Mouse (Mus musculus): ENCODE measurements around the gene Hoxb5. TPM values are rescaled to one million over a fixed set of nuclear protein-coding genes. Genes with fewer than 3 reads are reported as not detected.

Hoxb5 gene
- total RNA-seq, 2 experiments from 2014 or later: 0.52 to 0.61 TPM

DNA sequence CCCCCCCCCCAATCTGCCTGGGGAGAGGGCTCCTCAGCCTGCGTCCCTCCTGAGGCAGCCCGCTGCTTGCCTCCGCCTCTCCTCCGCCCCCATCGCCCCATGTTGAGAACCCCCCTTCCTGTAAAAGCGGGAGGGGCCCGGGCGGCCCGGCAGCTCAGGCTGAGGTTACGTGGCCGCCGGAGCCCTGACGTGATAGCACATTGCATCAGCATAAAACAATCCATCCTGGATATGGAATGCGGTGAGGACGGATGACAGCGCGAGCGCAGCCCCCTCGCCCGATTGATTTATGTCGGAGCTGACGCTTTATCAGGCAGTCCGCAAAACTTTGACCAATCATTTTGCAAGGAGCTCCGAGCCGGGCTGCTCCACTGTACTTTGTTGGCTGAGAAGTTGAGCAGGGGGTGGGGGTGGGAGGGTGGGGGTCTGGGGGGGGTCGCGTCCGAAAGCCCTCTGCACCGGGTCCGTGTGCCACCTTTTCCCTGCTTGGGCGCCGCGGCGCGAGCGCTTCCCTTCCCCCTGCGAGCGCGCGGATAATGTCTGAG lies 32.1 kb upstream of the Hoxb5 start, which contains the start of gene Hoxb9:
Gene Hoxb9 (plus strand): TSS at position 462 of the 545 bp plus-strand sequence.
- intact Hi-C loops (cut with DNase I): no loop called here
- no peak for DNase-seq

DNA sequence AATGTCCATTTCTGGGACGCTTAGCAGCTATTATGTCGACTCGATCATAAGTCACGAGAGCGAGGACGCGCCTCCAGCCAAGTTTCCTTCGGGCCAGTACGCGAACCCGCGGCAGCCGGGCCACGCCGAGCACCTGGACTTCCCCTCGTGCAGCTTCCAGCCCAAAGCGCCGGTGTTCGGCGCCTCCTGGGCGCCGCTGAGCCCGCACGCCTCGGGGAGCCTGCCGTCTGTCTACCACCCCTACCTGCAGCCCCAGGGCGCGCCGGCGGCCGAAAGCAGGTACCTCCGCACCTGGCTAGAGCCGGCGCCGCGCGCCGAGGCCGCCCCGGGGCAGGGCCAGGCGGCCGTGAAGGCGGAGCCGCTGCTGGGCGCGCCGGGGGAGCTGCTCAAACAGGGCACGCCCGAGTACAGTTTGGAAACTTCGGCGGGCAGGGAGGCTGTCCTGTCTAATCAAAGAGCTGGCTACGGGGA lies 31.6 kb upstream of the Hoxb5 start:
- intact Hi-C loops (cut with DNase I): no loop called here
- no peak for DNase-seq

DNA sequence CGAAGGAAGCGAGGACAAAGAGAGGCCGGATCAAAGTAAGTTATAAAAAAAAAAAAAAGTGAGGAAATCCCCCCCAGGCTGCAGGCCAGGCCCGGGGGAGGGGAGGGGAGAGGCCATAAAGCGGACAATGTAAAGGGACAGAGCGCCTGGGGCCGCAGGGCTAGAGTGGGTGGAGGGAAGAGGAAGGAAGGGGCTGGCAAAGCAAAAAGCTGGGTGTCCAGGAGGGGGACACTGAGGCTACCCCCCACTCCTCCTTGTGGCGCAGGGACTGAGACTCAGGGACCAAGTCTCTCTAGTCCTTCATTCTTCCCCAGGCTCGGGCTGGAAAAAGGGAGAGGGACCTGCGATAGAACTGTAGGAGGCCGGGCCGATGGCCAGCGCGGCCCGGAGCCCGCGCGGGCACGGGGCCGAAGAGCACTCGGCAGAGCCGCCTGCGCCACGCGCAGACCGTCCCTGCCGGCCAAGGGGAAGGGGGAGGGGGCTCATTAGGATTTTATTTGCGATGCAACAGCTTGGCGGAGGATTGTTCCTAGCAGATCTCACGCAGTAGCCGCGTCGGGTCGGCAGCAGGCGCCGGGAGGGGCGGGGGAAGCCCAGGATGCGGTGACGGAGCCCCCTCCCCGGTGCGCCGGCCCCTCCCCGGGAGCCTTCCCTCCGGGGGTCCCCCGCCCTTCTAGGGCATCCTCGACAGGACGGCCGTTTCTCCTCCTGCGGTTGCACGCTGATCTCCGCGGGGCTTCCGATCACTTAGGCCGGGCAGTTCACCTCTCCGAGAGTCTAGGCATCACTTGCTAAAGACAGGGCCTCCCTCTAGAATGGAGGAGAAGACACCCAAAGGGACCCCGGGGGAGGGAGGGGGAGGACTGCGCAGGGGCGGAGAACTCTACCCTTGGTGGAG lies 30.9 kb upstream of the Hoxb5 start:
- intact Hi-C loops (cut with DNase I): no loop called here

DNA sequence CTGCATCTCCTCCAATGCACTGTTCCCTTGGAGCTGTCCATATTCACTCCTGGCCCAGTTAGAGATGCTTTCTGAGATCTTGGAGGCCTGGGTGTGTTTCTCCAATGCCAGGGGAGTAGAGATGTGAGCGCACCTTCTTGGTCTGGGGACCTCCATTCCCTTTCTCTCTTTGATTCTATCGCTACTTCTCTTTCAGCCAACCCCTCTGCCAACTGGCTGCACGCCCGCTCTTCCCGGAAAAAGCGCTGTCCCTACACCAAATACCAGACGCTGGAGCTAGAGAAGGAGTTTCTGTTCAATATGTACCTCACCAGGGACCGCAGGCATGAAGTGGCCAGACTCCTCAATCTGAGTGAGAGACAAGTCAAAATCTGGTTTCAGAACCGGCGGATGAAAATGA lies 28.7 kb upstream of the Hoxb5 start:
- DNase-seq: no peak
- intact Hi-C loops (cut with DNase I): no loop called here

More for the DNA sequence above, 30.9 kb upstream of the Hoxb5 start:
- no peak for DNase-seq

DNA sequence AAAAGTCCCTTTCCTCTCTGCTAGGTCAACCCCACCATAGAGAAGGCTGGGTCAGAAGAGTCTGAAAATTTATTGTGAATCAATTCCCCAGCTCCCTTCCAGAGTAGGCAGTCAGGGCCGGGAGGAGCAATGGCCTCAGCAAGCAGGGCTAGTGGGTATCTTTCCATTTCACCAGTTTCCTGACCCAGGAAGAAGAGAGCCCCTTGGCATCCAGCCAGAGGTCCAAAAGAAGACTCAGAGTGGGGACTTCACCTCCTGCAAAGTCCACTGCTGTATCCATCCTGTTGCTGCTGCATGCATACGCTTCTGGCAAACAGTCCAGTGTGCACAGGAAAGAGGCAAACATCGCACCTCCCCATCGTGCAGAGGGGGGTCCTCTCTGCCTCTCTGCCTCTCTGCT lies 27.2 kb upstream of the Hoxb5 start:
- DNase-seq: no peak
- intact Hi-C loops (cut with DNase I): loop anchor here (5.0 kb wide), 1 partner anchor 261 kb away; no protein-coding TSS in a partner anchor

DNA sequence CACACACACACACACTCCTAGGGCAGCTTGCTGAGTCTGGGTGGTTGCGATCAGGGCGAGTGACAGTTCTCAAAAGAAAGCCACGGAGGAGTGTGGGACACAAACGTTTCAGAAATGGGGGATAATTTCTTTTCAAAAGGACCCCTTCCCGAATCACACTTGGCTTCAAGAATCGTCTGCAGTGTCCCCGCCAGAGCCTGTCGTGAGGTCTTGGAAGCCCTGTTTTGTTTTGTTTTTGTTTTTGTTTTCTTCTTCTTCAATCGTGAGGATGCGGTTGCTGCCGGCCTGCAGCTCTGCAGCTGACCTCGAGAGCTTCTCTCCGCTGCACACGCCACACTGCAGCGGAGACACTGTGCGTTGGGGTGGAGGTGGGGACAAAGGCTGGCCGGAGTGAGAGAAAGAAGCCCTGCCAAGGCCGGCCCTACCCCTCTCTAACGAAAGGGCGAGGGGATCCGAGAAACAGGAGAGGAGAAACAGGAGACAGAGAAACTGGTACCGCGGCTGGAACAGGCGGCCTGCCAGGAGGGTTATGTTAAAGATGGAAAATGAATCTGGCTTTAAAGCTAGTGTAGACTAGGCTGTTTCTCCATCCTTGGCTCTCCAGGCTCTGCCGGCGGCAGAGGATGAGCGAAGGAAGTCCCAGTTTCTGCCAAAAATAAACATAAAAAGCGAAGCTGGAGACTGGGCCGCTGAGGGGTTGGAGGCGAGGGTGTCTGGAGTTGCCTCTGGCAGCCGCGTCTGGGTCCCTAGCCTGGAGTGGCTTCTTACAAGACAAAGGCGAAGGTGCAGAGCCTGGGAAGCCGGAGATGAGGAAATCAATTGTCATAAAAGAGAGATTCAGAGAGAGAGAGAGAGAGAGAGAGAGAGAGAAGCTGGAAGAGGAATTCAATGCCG lies 25.7 kb upstream of the Hoxb5 start:
- DNase-seq: no peak
- intact Hi-C loops (cut with DNase I): loop anchor here (2.0 to 5.0 kb wide), 3 partner anchors 260 to 343 kb away; no protein-coding TSS in a partner anchor

DNA sequence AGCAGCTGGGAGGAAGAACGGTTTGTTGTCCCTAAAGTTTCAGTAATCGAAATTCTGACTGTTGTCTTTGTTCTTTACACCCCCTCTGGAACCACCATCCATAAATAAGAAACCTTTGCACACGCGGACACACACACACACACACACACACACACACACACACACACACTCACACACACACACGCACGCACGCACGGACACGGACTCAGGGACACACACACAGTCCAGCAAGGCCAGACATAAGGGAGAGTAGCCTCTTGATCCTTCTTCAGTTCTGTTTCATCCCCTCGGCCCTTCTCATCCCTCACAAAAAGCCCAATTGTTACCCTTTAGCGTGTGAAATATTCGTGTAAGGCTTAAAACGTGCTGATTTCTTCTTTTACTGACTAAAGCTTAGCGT lies 24.8 kb upstream of the Hoxb5 start:
- intact Hi-C loops (cut with DNase I): loop anchor here (2.0 to 5.0 kb wide), 3 partner anchors 259 to 342 kb away; no protein-coding TSS in a partner anchor

DNA sequence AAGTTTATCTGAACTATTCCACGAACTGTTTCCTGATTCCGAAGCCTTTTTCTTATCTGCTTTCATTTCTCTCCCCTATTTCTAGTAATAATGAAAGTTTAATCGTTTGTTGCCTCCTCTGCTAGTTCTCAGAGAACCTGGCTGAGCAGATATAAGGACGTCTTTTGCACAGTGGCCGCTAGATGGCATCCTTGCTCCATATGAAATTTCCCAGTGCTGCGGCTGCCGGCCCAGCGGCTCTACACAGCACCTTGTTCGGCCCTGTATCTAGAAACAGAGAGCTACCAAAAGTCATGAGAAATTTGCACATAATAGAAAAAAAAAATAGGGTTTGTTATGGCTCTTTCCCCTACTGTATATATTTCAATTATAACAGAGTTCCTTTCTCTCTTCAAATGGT lies 24.4 kb upstream of the Hoxb5 start:
- peak; percentile 62 to 70 for DNase-seq
- intact Hi-C loops (cut with DNase I): loop anchor here (2.0 to 5.0 kb wide), 3 partner anchors 259 to 342 kb away; no protein-coding TSS in a partner anchor

More for the DNA sequence above, 24.8 kb upstream of the Hoxb5 start:
- no peak for DNase-seq

DNA sequence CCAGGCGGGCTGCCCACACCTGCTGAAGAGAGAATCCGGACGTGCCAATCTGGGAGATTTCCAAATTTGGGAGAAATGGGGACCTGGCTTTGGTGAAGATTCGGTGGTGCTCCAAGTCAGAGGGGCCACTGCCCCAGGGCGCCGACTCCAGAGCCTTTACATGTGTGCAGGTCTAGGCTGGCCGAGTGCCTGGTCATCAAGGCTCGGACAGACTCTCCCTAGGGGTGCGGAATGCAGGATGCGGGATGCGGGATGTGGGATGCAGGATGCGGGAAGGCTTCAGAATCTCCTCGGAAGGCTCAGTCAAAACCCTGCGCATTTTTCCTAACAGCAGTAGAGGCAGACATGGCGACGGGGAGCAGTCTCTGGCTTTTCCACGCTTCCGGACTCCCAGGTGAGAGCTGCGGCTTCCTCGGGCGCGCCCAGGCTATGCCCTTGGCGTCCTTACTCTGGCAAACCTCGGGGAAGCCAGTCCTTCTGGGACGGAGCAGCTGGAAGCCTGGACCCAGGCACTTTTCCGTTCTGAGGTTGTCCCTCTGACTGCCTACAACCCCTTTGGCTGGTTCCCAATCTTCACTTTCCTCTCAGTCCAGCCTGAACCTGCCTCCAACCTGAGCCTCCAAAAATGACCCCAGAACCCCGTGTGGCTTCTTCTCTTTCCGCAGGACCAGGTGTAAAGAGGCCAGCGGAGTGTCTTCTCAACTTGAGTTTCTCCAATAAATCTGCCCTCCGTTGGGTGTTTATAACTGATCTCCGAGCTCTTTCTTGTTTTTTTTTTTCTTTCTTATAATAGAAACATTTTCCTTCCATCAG lies 23.5 kb upstream of the Hoxb5 start:
- DNase-seq: no peak
- intact Hi-C loops (cut with DNase I): loop anchor here (2.0 to 5.0 kb wide), 4 partner anchors 258 to 583 kb away; no protein-coding TSS in a partner anchor

DNA sequence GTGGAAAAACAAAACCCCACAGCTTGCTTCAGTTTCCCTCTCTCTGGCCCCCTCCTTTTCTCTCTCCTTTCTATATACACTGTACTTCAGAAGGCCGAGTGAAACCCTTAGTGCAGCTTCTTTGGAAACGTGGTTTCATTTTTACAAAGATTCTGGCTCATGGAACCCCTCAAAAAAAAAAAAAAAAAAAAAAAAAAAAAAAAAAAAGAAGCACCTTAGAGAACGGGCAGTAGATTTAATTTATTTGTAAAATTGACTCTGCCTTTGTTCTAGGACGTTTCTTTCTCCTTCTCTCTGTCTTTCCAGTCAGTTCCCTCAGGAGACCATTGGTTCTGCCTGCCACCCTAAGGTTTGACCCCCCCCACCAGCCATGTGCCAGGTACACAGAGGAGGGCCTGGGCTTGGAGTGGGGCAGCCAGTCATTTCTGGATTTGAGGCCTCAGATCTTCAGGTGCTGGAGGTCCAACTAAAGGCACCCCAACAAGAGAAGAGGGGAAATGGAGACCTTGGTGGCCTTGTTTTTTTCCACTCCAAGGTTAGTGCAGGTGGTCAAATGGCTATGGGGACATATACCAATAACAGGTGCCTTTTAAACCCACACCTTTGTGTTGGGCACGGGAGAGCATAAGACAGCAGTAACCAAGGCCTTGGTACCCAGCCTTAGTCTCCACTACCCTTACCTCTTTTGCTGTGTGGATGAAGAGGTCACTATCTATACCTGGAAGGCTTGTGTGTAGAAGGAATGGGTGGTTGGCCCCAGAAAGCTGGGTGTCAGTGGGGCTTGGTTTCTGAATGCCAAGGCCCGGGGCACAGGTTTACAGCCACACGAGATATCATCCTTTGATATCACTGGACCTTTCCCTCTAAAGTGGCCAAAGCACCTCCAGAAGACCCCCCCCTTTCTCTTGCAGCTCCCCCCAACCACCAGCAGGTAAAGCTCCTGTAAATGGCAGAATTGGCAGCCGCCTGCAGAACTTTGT lies 22.4 kb upstream of the Hoxb5 start:
- intact Hi-C loops (cut with DNase I): loop anchor here (5.0 kb wide), 1 partner anchor 582 kb away; no protein-coding TSS in a partner anchor
- no peak for DNase-seq

DNA sequence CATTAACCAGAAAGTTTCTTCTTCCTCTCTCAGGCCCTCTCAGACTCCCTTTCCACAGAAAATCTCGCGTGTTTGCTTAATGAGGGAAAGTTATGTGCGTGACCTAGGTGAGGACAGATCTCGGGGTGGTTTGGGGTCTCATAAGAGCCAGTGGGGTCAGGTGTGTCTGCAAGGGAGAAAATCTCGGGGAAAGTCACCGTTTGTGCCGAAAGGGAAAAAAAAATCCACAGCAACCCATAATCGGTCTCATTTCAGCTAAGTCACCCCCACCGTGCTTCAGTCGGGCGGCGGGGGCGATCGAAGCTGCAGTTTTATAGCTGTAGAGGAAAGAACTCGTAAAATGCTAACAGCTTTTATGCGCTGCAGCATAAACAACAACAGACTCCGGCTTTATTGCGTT lies 21.7 kb upstream of the Hoxb5 start:
- intact Hi-C loops (cut with DNase I): loop anchor here (5.0 kb wide), 1 partner anchor 581 kb away; no protein-coding TSS in a partner anchor
- DNase-seq: no peak

DNA sequence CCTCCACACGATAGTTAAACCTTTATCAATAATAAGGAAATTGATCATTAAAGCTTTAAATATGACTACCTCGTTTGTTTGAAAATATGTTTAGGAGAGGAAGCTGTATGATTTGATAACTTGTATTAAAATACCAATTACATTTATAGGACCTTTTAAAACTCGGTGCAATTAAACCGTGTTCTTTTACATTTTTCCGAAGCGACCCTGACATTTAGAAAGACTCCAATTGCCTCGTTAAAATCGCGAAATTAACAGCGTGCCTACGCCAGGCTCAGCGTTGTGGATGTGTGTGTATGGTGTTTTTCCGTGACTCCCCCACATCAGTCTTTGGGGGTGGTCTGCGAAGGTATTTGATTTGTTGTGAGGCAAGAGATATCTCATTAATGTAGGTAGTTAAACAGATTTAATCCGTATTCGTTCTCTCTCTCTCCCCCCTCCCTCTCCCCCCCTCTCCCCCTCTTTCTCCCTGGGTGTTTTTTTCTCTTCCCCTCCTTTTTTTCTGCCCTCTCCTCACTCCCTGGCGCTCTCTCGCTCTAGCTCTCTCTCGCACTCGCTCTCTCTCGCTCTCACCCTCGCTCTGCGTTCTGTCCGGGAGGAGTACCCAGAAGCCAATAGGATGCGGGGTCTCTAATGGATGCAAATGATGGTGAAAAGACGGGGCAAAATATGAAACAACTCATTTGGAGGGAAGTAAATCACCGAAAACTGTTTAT lies 21.1 kb upstream of the Hoxb5 start, which contains the start of gene Hoxb8:
Gene Hoxb8 (plus strand): TSS at position 51 of the 716 bp plus-strand sequence.
- DNase-seq: no peak
- intact Hi-C loops (cut with DNase I): loop anchor here (5.0 kb wide), 1 partner anchor 580 kb away; no protein-coding TSS in a partner anchor

DNA sequence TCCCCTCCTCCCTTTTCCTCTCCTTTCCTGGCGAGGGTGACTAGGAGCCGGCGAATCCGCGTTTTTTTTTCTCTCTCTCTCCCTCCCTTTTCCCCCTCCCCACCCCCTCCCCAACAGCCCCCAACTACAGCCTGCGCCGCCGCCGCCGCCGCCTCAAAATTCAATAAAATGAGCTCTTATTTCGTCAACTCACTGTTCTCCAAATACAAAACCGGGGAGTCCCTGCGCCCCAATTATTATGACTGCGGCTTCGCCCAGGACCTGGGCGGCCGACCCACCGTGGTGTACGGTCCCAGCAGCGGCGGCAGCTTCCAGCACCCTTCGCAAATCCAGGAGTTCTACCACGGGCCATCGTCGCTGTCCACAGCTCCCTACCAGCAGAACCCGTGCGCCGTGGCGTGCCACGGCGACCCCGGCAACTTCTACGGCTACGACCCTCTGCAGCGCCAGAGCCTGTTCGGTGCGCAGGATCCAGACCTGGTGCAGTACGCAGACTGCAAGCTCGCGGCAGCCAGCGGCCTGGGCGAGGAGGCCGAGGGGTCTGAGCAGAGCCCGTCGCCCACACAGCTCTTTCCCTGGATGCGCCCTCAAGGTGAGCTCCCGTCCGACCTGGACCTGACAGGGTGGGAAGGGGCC lies 20.2 kb upstream of the Hoxb5 start:
- no peak for DNase-seq
- intact Hi-C loops (cut with DNase I): loop anchor here (5.0 kb wide), 1 partner anchor 579 kb away; no protein-coding TSS in a partner anchor

DNA sequence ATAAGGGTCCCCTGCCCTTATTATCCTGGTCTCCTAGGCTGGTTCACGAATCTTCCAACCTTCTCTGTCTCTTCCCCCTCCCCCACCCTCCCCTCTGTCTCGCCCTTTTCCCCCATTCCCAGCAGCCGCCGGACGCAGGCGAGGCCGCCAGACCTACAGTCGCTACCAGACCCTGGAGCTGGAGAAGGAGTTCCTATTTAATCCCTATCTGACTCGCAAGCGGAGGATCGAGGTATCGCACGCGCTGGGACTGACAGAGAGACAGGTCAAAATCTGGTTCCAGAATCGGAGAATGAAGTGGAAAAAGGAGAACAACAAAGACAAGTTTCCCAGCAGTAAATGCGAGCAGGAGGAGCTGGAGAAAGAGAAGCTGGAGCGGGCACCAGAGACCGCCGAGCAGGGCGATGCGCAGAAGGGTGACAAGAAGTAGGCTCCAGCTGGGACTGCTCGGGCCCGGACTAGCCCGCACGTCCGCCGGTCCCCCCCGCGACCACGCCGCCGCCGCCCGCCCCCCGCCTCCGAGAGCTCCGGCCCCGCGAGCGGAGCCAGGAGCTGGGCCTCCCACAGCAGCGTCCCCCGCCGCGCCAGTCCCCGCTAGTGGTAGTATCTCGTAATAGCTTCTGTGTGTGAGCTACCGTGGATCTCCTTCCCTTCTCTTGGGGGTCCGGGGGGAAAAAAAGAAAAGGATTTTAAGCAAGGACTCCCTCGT lies 18.9 kb upstream of the Hoxb5 start:
- intact Hi-C loops (cut with DNase I): loop anchor here (5.0 kb wide), 1 partner anchor 578 kb away; no protein-coding TSS in a partner anchor

DNA sequence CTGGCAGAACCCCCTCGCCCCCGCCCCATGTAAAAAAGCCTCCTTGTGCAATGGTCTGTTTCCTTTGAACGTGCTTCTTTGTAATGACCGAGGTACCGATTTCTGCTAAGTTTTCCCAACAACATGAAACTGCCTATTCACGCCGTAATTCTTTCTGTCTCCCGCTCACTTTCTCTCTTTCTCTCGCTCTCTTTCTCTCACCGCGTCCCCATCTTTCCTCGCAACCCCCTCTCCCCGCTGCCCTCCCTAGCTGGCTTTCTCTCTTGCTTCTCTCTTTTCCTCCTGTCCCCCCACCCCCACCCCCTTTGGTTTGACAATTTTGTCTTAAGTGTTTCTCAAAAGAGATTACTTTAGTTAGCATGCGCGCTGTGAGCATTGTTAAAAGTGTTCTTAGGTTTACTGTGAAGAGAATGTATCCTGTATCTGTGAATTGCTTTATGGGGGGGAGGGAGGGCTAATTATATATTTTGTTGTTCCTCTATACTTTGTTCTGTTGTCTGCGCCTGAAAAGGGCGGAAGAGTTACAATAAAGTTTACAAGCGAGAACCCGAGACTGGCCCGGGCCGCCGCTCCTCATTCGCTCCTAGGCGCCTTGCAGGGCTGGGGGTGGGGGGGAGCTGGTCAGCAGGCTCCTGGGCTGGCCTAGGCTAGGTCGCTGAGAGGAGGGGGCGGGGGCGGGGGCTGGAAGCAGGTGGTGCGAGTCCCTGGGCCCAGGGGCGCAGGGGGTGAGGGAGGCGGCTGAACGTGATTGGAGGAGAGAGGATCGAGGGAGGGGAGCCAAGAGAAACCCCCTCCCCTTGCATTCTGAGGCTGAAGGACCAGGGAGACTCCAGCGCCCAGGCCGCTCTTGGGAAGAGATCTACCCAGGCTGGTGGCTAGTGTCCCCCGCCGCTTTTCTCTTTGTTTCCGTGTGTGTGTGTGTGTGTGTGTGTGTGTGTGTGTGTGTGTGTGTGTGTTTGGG lies 18.1 kb upstream of the Hoxb5 start:
- intact Hi-C loops (cut with DNase I): loop anchor here (5.0 kb wide), 1 partner anchor 577 kb away; no protein-coding TSS in a partner anchor
- no peak for DNase-seq

More for the DNA sequence above, 18.9 kb upstream of the Hoxb5 start:
- no peak for DNase-seq
